Mouse (Mus musculus) lung, postnatal 0 days (tissue): ENCODE data around the gene Tmem59.

ENCODE experiments used
- CTCF ChIP-seq: IDR thresholded peaks from 2 replicates; pipeline ENCODE4 v1.5.1; 2016; ENCODE audit warnings: antibody characterized with exemption, mild to moderate bottlenecking
- EP300 ChIP-seq: IDR thresholded peaks from 2 replicates; pipeline ENCODE4 v1.6.1; 2016; ENCODE audit warnings: antibody characterized with exemption, mild to moderate bottlenecking, control low read depth

GRCm38 (mm10) chr4:107166700-107167099 lies 11.5 kb upstream of the Tmem59 start:
- TF ChIP-seq CTCF (no peak), EP300 (no peak)
